7 mouse cellular contexts compared by ENCODE assay signal in the genomic region with DNA sequence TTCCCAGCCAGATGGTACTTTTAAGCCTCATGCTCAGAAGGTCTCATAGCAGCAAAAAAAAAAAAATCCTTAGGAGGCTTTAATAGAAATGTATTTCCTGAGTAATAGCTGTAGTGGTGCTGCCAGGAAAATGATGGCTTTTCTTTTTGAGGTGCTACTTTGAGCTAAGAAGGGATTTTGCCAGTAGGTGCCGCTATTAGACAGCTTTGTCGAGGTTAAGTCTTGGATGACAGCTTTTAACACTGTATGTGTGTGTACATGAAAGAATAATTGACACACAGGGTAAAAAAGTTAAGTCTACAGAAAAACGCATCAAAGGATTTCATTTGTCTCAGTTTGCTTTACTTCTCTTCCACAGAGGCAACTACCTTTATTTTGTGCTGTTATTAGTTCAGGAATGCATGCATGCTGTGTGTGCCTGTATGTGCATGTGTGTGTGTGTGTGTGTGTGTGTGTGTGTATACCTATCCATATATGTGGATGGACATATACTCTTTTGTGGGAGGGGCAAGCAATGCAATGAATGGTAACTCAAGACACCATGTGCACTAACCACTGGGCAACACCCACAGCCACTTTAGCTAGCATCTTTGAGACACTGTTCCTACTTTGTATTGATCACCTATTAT. TPM values are rescaled to one million over a fixed set of nuclear protein-coding genes. Genes with fewer than 3 reads are reported as not detected.
A peak's percentile ranks its signal among the peaks of the same experiment; 100 is the strongest.
DNase-seq lines count a peak whose midpoint lies in the region; ATAC-seq and TF ChIP-seq lines count a peak whose summit lies in the region.

No protein-coding gene starts in this region.

- in situ Hi-C loops in Patski (cut with MboI; ENCODE audit: low pct_unique_long_range_greater_than_20kb) = loop anchor here (5.0 to 25.0 kb wide), 3 partner anchors 192 to 965 kb away; partner anchors contain the start of gene Grpr

- peak; percentile 65 for TF ChIP-seq CTCF in Patski (IDR thresholded peaks at IDR 0.05)

- ATAC-seq in Patski = peak; percentile 51
- peak; percentile 76 for ATAC-seq in megakaryocyte progenitor cell, adult 5-6 weeks (replicated peaks; ENCODE audit: poor library complexity)

- DNase-seq in kidney, postnatal 10 days = peak; percentile 62
- DNase-seq in kidney, adult 11 months = no peak
- peak; percentile 15 for DNase-seq in Patski (ENCODE audit: low read depth, low spot score)
- peak; percentile 63 to 70 for DNase-seq in cerebellum, postnatal 10 days
- peak; percentile 30 to 61 for DNase-seq in kidney, postnatal 25 days
- peak; percentile 20 for DNase-seq in thymus, postnatal 0 days (ENCODE audit: low spot score)

- CTCF ChIA-PET in Patski (lab: Charles Lee) = interaction anchor here (0.5 to 1.4 kb wide), 9 partner anchors 11 to 926 kb away, joined by 3 to 6 read pairs (median 3); no protein-coding TSS in a partner anchor

- H3K27me3 ChIP-seq in Patski = no peaks in the 10 kb centered on the region

- POLR2A ChIA-PET in Patski (lab: Charles Lee) = interaction anchor here (0.5 to 0.7 kb wide), 3 partner anchors 17 to 1135 kb away, joined by 3 read pairs; no protein-coding TSS in a partner anchor

RNA-seq across cellular contexts. Expression of gene S100g, which starts 14.5 kb away (rescaled TPM):
- 13.3 TPM for polyA plus RNA-seq in Patski (2021)
- total RNA-seq in megakaryocyte progenitor cell, adult 5-6 weeks (2015) = not detected in 2 replicates
- total RNA-seq in megakaryocyte progenitor cell, adult 5-6 weeks (2017) = not detected in 2 replicates
- polyA plus RNA-seq in thymus, postnatal 0 days (2015; fragmentation: Nextera tagmentation; extraction: Ambion mirVana) = 17.1 and 20.1 TPM in 2 replicates

RNA-seq across cellular contexts. Expression of gene Ctps2, which starts 48.9 kb away (rescaled TPM):
- 109 TPM for polyA plus RNA-seq in Patski (2021)
- 131 and 148 TPM in 2 replicates for total RNA-seq in megakaryocyte progenitor cell, adult 5-6 weeks (2015)
- 65.1 and 65.6 TPM in 2 replicates for total RNA-seq in megakaryocyte progenitor cell, adult 5-6 weeks (2017)
- polyA plus RNA-seq in thymus, postnatal 0 days (2015; fragmentation: Nextera tagmentation; extraction: Ambion mirVana) = 68.3 and 76.3 TPM in 2 replicates
